Mouse (Mus musculus): ENCODE measurements around the gene Stoml1.
"Not testable (repeated sequence)": the region's sequence is repeated elsewhere in the genome, so short reads cannot be mapped to it uniquely, and the experiment has no call there.

DNA sequence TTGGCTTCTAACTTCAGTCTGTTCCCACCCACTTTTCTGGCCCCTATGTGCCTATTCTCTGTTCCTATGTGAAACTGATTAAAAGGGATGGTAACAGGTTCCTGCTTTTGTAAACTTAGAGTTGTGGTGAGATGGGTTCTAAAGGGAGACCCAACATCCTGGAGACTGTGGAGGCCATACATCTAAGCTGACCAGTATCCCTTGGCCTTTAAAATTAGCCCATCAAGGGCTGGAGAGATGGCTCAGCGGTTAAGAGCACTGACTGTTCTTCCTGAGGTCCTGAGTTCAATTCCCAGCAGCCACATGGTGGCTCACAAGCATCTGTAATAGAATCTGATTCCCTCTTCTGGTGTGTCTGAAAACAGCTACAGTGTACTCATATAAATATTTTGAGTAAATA, 2.2 kb upstream of the Stoml1 start:
- not testable (repeated sequence) for TF ChIP-seq CTCF (conservative IDR thresholded peaks at IDR 0.05; ENCODE audit: insufficient read depth, insufficient read length, low read depth, low read length); POLR2A (IDR thresholded peaks at IDR 0.05; ENCODE audit: low read depth, low read length)

Measured in kidney, adult 2 months (tissue).